Mouse (Mus musculus) stomach, embryonic 16.5 days (tissue): ENCODE data around the gene Ccm2. TPM values are rescaled to one million over a fixed set of nuclear protein-coding genes. Genes with fewer than 3 reads are reported as not detected.

ENCODE experiments used
- ATAC-seq: fragments of 200-750 bp; cut with Nextera tagmentation; 2 replicates; pipeline ENCODE4 v1.8.0; 2017; ENCODE audit warnings: moderate number of reproducible peaks, moderate TSS enrichment; ENCODE audit not compliant: insufficient read depth, low FRiP score
- H3K27ac ChIP-seq: fragments of 300-500 bp; sonication (generic); 2 replicates; pipeline ENCODE4 v1.5.1; 2014; ENCODE audit warnings: low read length
- H3K27me3 ChIP-seq: fragments of 300-500 bp; sonication (generic); 2 replicates; pipeline ENCODE4 v1.6.1; 2014; ENCODE audit warnings: low read length, control low read depth, mixed read lengths; ENCODE audit not compliant: control insufficient read depth, insufficient read depth
- H3K36me3 ChIP-seq: fragments of 300-500 bp; sonication (generic); 2 replicates; pipeline ENCODE4 v1.6.1; 2014; ENCODE audit warnings: low read length; ENCODE audit not compliant: control insufficient read depth, insufficient read depth
- H3K4me1 ChIP-seq: fragments of 300-500 bp; sonication (generic); 2 replicates; pipeline ENCODE4 v1.6.1; 2014; ENCODE audit warnings: low read length, control low read depth, mixed read lengths; ENCODE audit not compliant: control insufficient read depth, insufficient read depth
- H3K4me2 ChIP-seq: fragments of 300-500 bp; sonication (generic); 2 replicates; pipeline ENCODE4 v1.6.1; 2014; ENCODE audit warnings: low read depth, low read length, mixed read lengths
- H3K4me3 ChIP-seq: fragments of 300-500 bp; sonication (generic); replicated peaks from 2 replicates; pipeline ENCODE4 v1.5.1; 2014; ENCODE audit warnings: mild to moderate bottlenecking, low read length
- H3K9ac ChIP-seq: fragments of 300-500 bp; sonication (generic); 2 replicates; pipeline ENCODE4 v1.6.1; 2014; ENCODE audit warnings: low read length
- H3K9me3 ChIP-seq: fragments of 300-500 bp; sonication (generic); replicated peaks from 2 replicates; pipeline ENCODE4 v1.6.1; 2016; ENCODE audit warnings: low read length, control low read depth; ENCODE audit not compliant: control insufficient read depth
- WGBS: fragments of 180-500 bp; shearing (Covaris S2); extraction: QIAGEN DNeasy Blood & Tissue Kit; methylation state at CpG from one replicate; pipeline ENCODE4 v1.1.7; 2014; 5-methylcytosine and 5-hydroxymethylcytosine counted together
- polyA plus RNA-seq: library from polyadenylated mRNA; unstranded; fragments of >200 nt; fragmentation: Nextera tagmentation; extraction: Ambion mirVana; gene quantifications from 2 replicates; pipeline ENCODE4 v1.2.1, GENCODE M21; 2015

Ccm2 gene
- polyA plus RNA-seq: 64.9 and 66.5 TPM in 2 replicates

- Histone ChIP-seq H3K9me3 (no peaks in the 10 kb centered on the region), H3K27me3 (no peaks in the 10 kb centered on the region), H3K9ac (peak within 1 kb of the TSS; percentile 92), H3K36me3 (no peaks in the 10 kb centered on the region), H3K4me1 (peaks cover 13% of the 10 kb centered on the region), H3K4me2 (peak within 1 kb of the TSS; percentile 67), H3K4me3 (peak within 1 kb of the TSS; percentile 76), H3K27ac (peak within 1 kb of the TSS; percentile 99)
- peak; percentile 96 for ATAC-seq
- WGBS: under 1% methylated on average over 44 of the region's 57 CpGs
Observed at GRCm38 (mm10) chr11:6546205-6547013, at the start of gene Ccm2. TSS of gene Ccm2 (plus strand) at chr11:6546887.

DNA sequence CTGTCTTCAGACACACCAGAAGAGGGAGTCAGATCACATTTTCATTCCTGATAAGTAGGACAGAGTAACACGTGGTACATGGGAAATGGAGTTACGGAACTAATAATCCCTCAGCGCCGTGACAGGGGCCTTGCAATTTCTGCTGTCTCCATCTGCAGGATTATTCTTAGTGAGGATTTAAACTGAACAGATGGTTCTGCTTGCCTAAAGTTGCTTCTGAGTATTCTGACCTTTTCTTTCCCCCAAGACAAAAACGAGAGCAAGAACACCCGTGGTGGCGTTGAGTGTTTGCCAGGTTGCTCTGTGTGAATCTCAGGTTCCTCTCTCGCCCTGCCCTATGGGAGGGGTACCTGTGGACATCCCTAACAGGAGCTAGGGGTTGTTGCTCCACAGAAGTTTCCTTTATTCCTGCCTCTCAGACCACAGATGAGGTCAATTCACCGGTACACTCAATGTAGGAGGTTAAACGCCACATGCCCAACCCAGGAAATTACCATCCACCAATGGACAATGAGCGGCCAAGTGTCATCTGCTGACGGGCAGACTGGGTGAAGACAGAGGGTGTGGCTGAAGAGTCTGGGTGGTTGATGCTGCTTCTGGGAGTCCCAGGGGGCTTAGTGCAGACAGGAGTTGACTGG lies 49.3 kb upstream of the Ccm2 start:
- no peaks in the 10 kb centered on the region for H3K9me3 ChIP-seq
- no peak overlapping the region for H3K4me2 ChIP-seq
- H3K27me3 ChIP-seq: no peaks in the 10 kb centered on the region
- H3K4me1 ChIP-seq: no peaks in the 10 kb centered on the region
- H3K36me3 ChIP-seq: no peaks in the 10 kb centered on the region
- no peak overlapping the region for H3K27ac ChIP-seq
- no peak overlapping the region for H3K9ac ChIP-seq
- ATAC-seq: no peak
- 72% methylated on average over 12 of the region's 12 CpGs for WGBS
- H3K4me3 ChIP-seq: no peak overlapping the region

GRCm38 (mm10) chr11:6502506-6502905 lies 44.2 kb upstream of the Ccm2 start:
- no peak overlapping the region for H3K9ac ChIP-seq
- H3K9me3 ChIP-seq: no peaks in the 10 kb centered on the region
- WGBS: 91% methylated on average over 2 of the region's 2 CpGs
- H3K4me3 ChIP-seq: no peak overlapping the region
- H3K27ac ChIP-seq: no peak overlapping the region
- no peaks in the 10 kb centered on the region for H3K27me3 ChIP-seq
- H3K4me1 ChIP-seq: no peaks in the 10 kb centered on the region
- no peaks in the 10 kb centered on the region for H3K36me3 ChIP-seq
- no peak for ATAC-seq
- no peak overlapping the region for H3K4me2 ChIP-seq

DNA sequence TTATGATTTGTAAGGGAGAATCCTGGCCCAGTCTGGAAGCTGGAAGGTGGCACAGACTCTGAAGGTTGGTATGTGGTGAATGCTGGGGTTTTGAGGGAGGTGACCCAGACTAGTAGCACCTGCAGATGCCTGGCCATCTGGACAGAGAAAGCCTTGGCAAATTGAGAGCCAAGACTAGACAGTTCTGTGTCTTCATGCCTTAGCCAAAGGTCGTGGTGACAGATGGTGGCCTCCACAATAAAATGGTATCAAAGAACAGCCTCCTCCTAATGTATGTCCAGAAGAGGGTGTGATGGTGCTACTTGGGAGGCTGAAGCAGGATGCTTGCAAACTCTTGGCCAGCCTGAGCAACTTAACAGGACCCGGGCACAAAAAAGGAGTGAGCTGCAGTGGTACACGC lies 42.5 kb upstream of the Ccm2 start:
- 70% methylated on average over 3 of the region's 3 CpGs for WGBS
- H3K4me2 ChIP-seq: no peak overlapping the region
- no peak overlapping the region for H3K4me3 ChIP-seq
- no peak overlapping the region for H3K9ac ChIP-seq
- no peak for ATAC-seq
- H3K27ac ChIP-seq: no peak overlapping the region
- no peaks in the 10 kb centered on the region for H3K27me3 ChIP-seq
- H3K4me1 ChIP-seq: no peaks in the 10 kb centered on the region
- no peaks in the 10 kb centered on the region for H3K36me3 ChIP-seq
- H3K9me3 ChIP-seq: no peaks in the 10 kb centered on the region

DNA sequence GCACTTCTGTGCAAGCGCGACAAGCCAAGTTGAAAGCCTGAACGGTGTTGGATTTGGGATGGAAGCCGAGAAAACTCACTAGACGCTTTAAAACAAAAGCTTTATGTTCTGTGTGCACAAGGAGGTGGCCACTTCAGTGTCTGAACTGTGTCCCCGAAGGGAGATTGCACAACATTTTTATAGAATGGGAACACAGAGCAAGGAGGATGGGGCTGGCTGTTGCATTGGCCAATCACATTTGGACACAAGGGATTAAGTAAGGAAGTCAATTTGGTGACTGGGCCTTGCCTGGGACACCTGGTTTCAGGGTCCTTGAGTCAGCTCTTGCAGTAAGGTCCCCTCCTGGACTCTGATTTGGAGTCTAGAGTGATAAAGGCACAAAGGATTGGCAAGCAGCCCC lies 42.0 kb upstream of the Ccm2 start:
- Histone ChIP-seq H3K27ac (no peak overlapping the region), H3K4me3 (no peak overlapping the region), H3K9me3 (no peaks in the 10 kb centered on the region), H3K4me2 (no peak overlapping the region), H3K27me3 (no peaks in the 10 kb centered on the region), H3K4me1 (no peaks in the 10 kb centered on the region), H3K9ac (no peak overlapping the region), H3K36me3 (no peaks in the 10 kb centered on the region)
- 62% methylated on average over 6 of the region's 6 CpGs for WGBS
- ATAC-seq: no peak

- Histone ChIP-seq H3K36me3 (no peaks in the 10 kb centered on the region), H3K27ac (no peak overlapping the region), H3K9me3 (no peaks in the 10 kb centered on the region), H3K4me2 (no peak overlapping the region), H3K4me3 (no peak overlapping the region), H3K27me3 (no peaks in the 10 kb centered on the region), H3K9ac (no peak overlapping the region), H3K4me1 (no peaks in the 10 kb centered on the region)
- no peak for ATAC-seq
- WGBS: 68% methylated on average over 9 of the region's 9 CpGs
Observed at GRCm38 (mm10) chr11:6506516-6506915, 40.2 kb upstream of the Ccm2 start.

DNA sequence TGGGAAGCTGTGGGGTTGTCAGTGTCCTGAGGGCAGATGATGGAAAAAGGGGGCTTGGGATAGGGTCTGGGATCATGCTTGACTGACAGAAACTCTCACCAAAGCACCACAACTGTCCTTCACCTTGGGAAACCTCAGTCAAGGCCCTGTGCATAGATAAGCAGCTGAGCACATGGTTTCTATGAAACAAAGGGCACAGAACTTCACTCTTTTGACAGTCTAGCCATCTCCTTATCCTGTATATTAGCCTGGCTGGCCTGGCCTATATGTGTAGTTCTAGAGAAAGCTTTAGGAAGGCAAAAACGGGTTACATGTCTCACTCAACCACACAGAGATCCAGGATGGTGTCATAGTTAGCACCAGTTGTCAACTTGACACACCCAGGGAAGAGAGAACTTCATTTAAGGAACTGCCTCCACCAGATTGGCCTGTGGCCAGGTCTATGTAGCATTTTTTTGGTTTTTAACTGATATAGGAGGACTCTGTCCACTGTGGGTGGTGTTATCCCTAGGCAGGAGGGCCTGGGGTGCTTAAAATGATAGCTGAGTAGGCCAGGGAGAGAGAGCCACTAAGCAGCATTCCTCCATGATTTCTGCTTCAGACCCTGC lies 38.3 kb upstream of the Ccm2 start:
- H3K36me3 ChIP-seq: no peaks in the 10 kb centered on the region
- H3K4me1 ChIP-seq: no peaks in the 10 kb centered on the region
- no peak overlapping the region for H3K4me2 ChIP-seq
- H3K9me3 ChIP-seq: no peaks in the 10 kb centered on the region
- H3K27ac ChIP-seq: no peak overlapping the region
- 54% methylated on average over 1 of the region's 1 CpGs for WGBS
- H3K9ac ChIP-seq: no peak overlapping the region
- H3K27me3 ChIP-seq: no peaks in the 10 kb centered on the region
- no peak for ATAC-seq
- no peak overlapping the region for H3K4me3 ChIP-seq

- H3K36me3 ChIP-seq: no peaks in the 10 kb centered on the region
- no peaks in the 10 kb centered on the region for H3K9me3 ChIP-seq
- no peak for ATAC-seq
- no peak overlapping the region for H3K27ac ChIP-seq
- H3K27me3 ChIP-seq: no peaks in the 10 kb centered on the region
- H3K4me2 ChIP-seq: no peak overlapping the region
- no peak overlapping the region for H3K4me3 ChIP-seq
- H3K9ac ChIP-seq: no peak overlapping the region
- WGBS: 36% methylated on average over 7 of the region's 7 CpGs
- no peaks in the 10 kb centered on the region for H3K4me1 ChIP-seq
Observed at GRCm38 (mm10) chr11:6514837-6515236, 31.9 kb upstream of the Ccm2 start.

GRCm38 (mm10) chr11:6519491-6520033 lies 27.1 kb upstream of the Ccm2 start:
- ATAC-seq: no peak
- Histone ChIP-seq H3K27me3 (no peaks in the 10 kb centered on the region), H3K4me2 (no peak overlapping the region), H3K27ac (no peak overlapping the region), H3K9ac (no peak overlapping the region), H3K9me3 (no peaks in the 10 kb centered on the region), H3K4me3 (peak overlapping the region; percentile 6; the same call in 1 of the 2 replicates), H3K36me3 (peaks cover 11% of the 10 kb centered on the region; the same call in 1 of the 2 replicates), H3K4me1 (no peaks in the 10 kb centered on the region)
- WGBS: 64% methylated on average over 11 of the region's 11 CpGs
